Mouse (Mus musculus) midbrain, embryonic 15.5 days (tissue): ENCODE measurements at regions not wholly inside any gene's neighbourhood (a gene's known extent, or its start where the extent isn't known, plus 50 kb on each side); places are given as distances from the start of the nearest gene placed in this dataset.
A peak's percentile ranks its signal among the peaks of the same experiment; 100 is the strongest.

Source experiments
- ATAC-seq: fragments of 200-750 bp; cut with Nextera tagmentation; replicated peaks from 2 replicates; pipeline ENCODE4 v1.8.0; 2017; ENCODE audit warnings: moderate TSS enrichment
- H3K27ac ChIP-seq: fragments of 300-500 bp; sonication (generic); 2 replicates; pipeline ENCODE4 v1.5.1; 2015; ENCODE audit warnings: mild to moderate bottlenecking, inconsistent platforms
- H3K27me3 ChIP-seq: fragments of 300-500 bp; sonication (generic); replicated peaks from 2 replicates; pipeline ENCODE4 v1.6.1; 2015; ENCODE audit warnings: inconsistent platforms
- H3K36me3 ChIP-seq: fragments of 300-500 bp; sonication (generic); replicated peaks from 2 replicates; pipeline ENCODE4 v1.6.1; 2015; ENCODE audit warnings: inconsistent platforms
- H3K4me1 ChIP-seq: fragments of 300-500 bp; sonication (generic); 2 replicates; pipeline ENCODE4 v1.6.1; 2015; ENCODE audit warnings: inconsistent platforms
- H3K4me2 ChIP-seq: fragments of 300-500 bp; sonication (generic); 2 replicates; pipeline ENCODE4 v1.6.1; 2015; ENCODE audit warnings: inconsistent platforms, mild to moderate bottlenecking, moderate library complexity
- H3K4me3 ChIP-seq: fragments of 300-500 bp; sonication (generic); 2 replicates; pipeline ENCODE4 v1.5.1; 2015; ENCODE audit warnings: mild to moderate bottlenecking, inconsistent platforms
- H3K9ac ChIP-seq: fragments of 300-500 bp; sonication (generic); 2 replicates; pipeline ENCODE4 v1.6.1; 2015; ENCODE audit warnings: mild to moderate bottlenecking, inconsistent platforms
- H3K9me3 ChIP-seq: fragments of 300-500 bp; sonication (generic); 2 replicates; pipeline ENCODE4 v1.6.1; 2016; ENCODE audit warnings: inconsistent platforms
- WGBS: fragments of 180-500 bp; shearing (Covaris S2); methylation state at CpG from one replicate; pipeline ENCODE4 v1.1.7; 2015; ENCODE audit warnings: mixed read lengths; 5-methylcytosine and 5-hydroxymethylcytosine counted together

- Histone ChIP-seq H3K27ac (no peak overlapping the region), H3K9ac (no peak overlapping the region), H3K9me3 (no peaks in the 10 kb centered on the region), H3K4me2 (no peak overlapping the region), H3K36me3 (no peaks in the 10 kb centered on the region), H3K4me3 (no peak overlapping the region), H3K4me1 (peaks cover 3% of the 10 kb centered on the region), H3K27me3 (no peaks in the 10 kb centered on the region)
- ATAC-seq = no peak
- 55% methylated on average over 6 of the region's 6 CpGs for WGBS
These were observed 275.0 kb upstream of the Zdhhc25 start for GRCm38 (mm10) chr15:88325108-88325507.

- Histone ChIP-seq H3K36me3 (no peaks in the 10 kb centered on the region), H3K27me3 (no peaks in the 10 kb centered on the region), H3K9me3 (no peaks in the 10 kb centered on the region), H3K4me2 (no peak overlapping the region), H3K27ac (no peak overlapping the region), H3K9ac (no peak overlapping the region), H3K4me1 (no peaks in the 10 kb centered on the region), H3K4me3 (no peak overlapping the region)
- 95% methylated on average over 2 of the region's 2 CpGs for WGBS
- ATAC-seq = no peak
These were observed 246.9 kb upstream of the Zdhhc25 start for GRCm38 (mm10) chr15:88353206-88353605.

- ATAC-seq = no peak
- Histone ChIP-seq H3K4me2 (no peak overlapping the region), H3K9ac (no peak overlapping the region), H3K36me3 (no peaks in the 10 kb centered on the region), H3K4me1 (peaks cover 9% of the 10 kb centered on the region; the same call in 1 of the 2 replicates), H3K4me3 (no peak overlapping the region), H3K9me3 (no peaks in the 10 kb centered on the region), H3K27ac (0 out of 2 replicates have a peak overlapping the region, but pooled peaks have one; percentile 29), H3K27me3 (no peaks in the 10 kb centered on the region)
- 44% methylated on average over 12 of the region's 12 CpGs for WGBS
These were observed 239.6 kb upstream of the Zdhhc25 start for GRCm38 (mm10) chr15:88360375-88361035.

- no peak for ATAC-seq
- Histone ChIP-seq H3K27ac (peak overlapping the region; percentile 29; the same call in 1 of the 2 replicates), H3K4me3 (no peak overlapping the region), H3K9me3 (no peaks in the 10 kb centered on the region), H3K4me1 (peaks cover 9% of the 10 kb centered on the region; the same call in 1 of the 2 replicates), H3K27me3 (no peaks in the 10 kb centered on the region), H3K4me2 (no peak overlapping the region), H3K9ac (no peak overlapping the region), H3K36me3 (no peaks in the 10 kb centered on the region)
- 66% methylated on average over 5 of the region's 5 CpGs for WGBS
These were observed 238.8 kb upstream of the Zdhhc25 start for GRCm38 (mm10) chr15:88361351-88361750.

GRCm38 (mm10) chr15:88362966-88363365 is 237.1 kb upstream of the Zdhhc25 start:
- Histone ChIP-seq H3K9ac (no peak overlapping the region), H3K4me1 (peaks cover 9% of the 10 kb centered on the region; the same call in 1 of the 2 replicates), H3K36me3 (no peaks in the 10 kb centered on the region), H3K9me3 (no peaks in the 10 kb centered on the region), H3K4me2 (no peak overlapping the region), H3K27ac (no peak overlapping the region), H3K4me3 (no peak overlapping the region), H3K27me3 (no peaks in the 10 kb centered on the region)
- 77% methylated on average over 6 of the region's 6 CpGs for WGBS
- ATAC-seq = no peak

GRCm38 (mm10) chr15:88370366-88370765 is 229.7 kb upstream of the Zdhhc25 start:
- H3K27ac ChIP-seq = no peak overlapping the region
- no peak overlapping the region for H3K9ac ChIP-seq
- H3K36me3 ChIP-seq = no peaks in the 10 kb centered on the region
- H3K27me3 ChIP-seq = no peaks in the 10 kb centered on the region
- ATAC-seq = no peak
- H3K4me2 ChIP-seq = no peak overlapping the region
- H3K4me3 ChIP-seq = no peak overlapping the region
- no peaks in the 10 kb centered on the region for H3K9me3 ChIP-seq
- 78% methylated on average over 5 of the region's 5 CpGs for WGBS
- peaks cover 12% of the 10 kb centered on the region; the same call in 1 of the 2 replicates for H3K4me1 ChIP-seq

- Histone ChIP-seq H3K4me1 (peaks cover 12% of the 10 kb centered on the region; the same call in 1 of the 2 replicates), H3K4me3 (no peak overlapping the region), H3K27ac (no peak overlapping the region), H3K4me2 (no peak overlapping the region), H3K27me3 (no peaks in the 10 kb centered on the region), H3K36me3 (no peaks in the 10 kb centered on the region), H3K9ac (no peak overlapping the region), H3K9me3 (no peaks in the 10 kb centered on the region)
- no peak for ATAC-seq
- 65% methylated on average over 8 of the region's 8 CpGs for WGBS
These were observed 228.1 kb upstream of the Zdhhc25 start for GRCm38 (mm10) chr15:88372039-88372438.

GRCm38 (mm10) chr15:88373923-88374322 is 226.2 kb upstream of the Zdhhc25 start:
- H3K27ac ChIP-seq = no peak overlapping the region
- H3K9me3 ChIP-seq = no peaks in the 10 kb centered on the region
- H3K27me3 ChIP-seq = no peaks in the 10 kb centered on the region
- no peak overlapping the region for H3K4me2 ChIP-seq
- peaks cover 12% of the 10 kb centered on the region; the same call in 1 of the 2 replicates for H3K4me1 ChIP-seq
- no peak for ATAC-seq
- H3K36me3 ChIP-seq = no peaks in the 10 kb centered on the region
- no peak overlapping the region for H3K9ac ChIP-seq
- H3K4me3 ChIP-seq = no peak overlapping the region
- 61% methylated on average over 6 of the region's 6 CpGs for WGBS

GRCm38 (mm10) chr15:88379342-88379741 is 220.8 kb upstream of the Zdhhc25 start:
- no peak overlapping the region for H3K27ac ChIP-seq
- H3K36me3 ChIP-seq = no peaks in the 10 kb centered on the region
- no peak for ATAC-seq
- H3K4me2 ChIP-seq = no peak overlapping the region
- WGBS = 78% methylated on average over 7 of the region's 7 CpGs
- H3K27me3 ChIP-seq = no peaks in the 10 kb centered on the region
- H3K4me3 ChIP-seq = no peak overlapping the region
- peaks cover 16% of the 10 kb centered on the region for H3K4me1 ChIP-seq
- no peak overlapping the region for H3K9ac ChIP-seq
- no peaks in the 10 kb centered on the region for H3K9me3 ChIP-seq

GRCm38 (mm10) chr15:88379951-88380623 is 220.0 kb upstream of the Zdhhc25 start:
- H3K4me2 ChIP-seq = no peak overlapping the region
- H3K36me3 ChIP-seq = no peaks in the 10 kb centered on the region
- peaks cover 16% of the 10 kb centered on the region for H3K4me1 ChIP-seq
- H3K4me3 ChIP-seq = no peak overlapping the region
- H3K9ac ChIP-seq = no peak overlapping the region
- WGBS = 12% methylated on average over 6 of the region's 6 CpGs
- no peaks in the 10 kb centered on the region for H3K27me3 ChIP-seq
- H3K9me3 ChIP-seq = no peaks in the 10 kb centered on the region
- no peak; the same call in 1 of the 2 replicates for ATAC-seq
- no peak overlapping the region for H3K27ac ChIP-seq

GRCm38 (mm10) chr15:88381419-88381818 is 218.7 kb upstream of the Zdhhc25 start:
- no peak for ATAC-seq
- Histone ChIP-seq H3K27me3 (no peaks in the 10 kb centered on the region), H3K4me2 (no peak overlapping the region), H3K36me3 (no peaks in the 10 kb centered on the region), H3K27ac (no peak overlapping the region), H3K4me3 (no peak overlapping the region), H3K9ac (no peak overlapping the region), H3K4me1 (peaks cover 16% of the 10 kb centered on the region), H3K9me3 (no peaks in the 10 kb centered on the region)
- WGBS = 40% methylated on average over 10 of the region's 10 CpGs

- WGBS = 69% methylated on average over 2 of the region's 2 CpGs
- no peak overlapping the region for H3K4me2 ChIP-seq
- H3K4me3 ChIP-seq = no peak overlapping the region
- no peaks in the 10 kb centered on the region for H3K27me3 ChIP-seq
- no peak overlapping the region for H3K27ac ChIP-seq
- ATAC-seq = no peak
- peaks cover 6% of the 10 kb centered on the region for H3K4me1 ChIP-seq
- H3K36me3 ChIP-seq = no peaks in the 10 kb centered on the region
- H3K9me3 ChIP-seq = no peaks in the 10 kb centered on the region
- H3K9ac ChIP-seq = no peak overlapping the region
These were observed 214.2 kb upstream of the Zdhhc25 start for GRCm38 (mm10) chr15:88385943-88386342.

- 54% methylated on average over 6 of the region's 6 CpGs for WGBS
- H3K4me3 ChIP-seq = no peak overlapping the region
- H3K9ac ChIP-seq = no peak overlapping the region
- H3K36me3 ChIP-seq = no peaks in the 10 kb centered on the region
- ATAC-seq = no peak
- H3K27ac ChIP-seq = no peak overlapping the region
- no peaks in the 10 kb centered on the region for H3K9me3 ChIP-seq
- no peak overlapping the region for H3K4me2 ChIP-seq
- H3K27me3 ChIP-seq = no peaks in the 10 kb centered on the region
- peaks cover 2% of the 10 kb centered on the region for H3K4me1 ChIP-seq
These were observed 213.4 kb upstream of the Zdhhc25 start for GRCm38 (mm10) chr15:88386711-88387110.
